Mouse (Mus musculus): ENCODE data around the gene Retn. TPM values are rescaled to one million over a fixed set of nuclear protein-coding genes. Genes with fewer than 3 reads are reported as not detected.

Gene Retn
- polyA plus RNA-seq, 1 experiment from 2014 or later: 0.34 TPM

DNA sequence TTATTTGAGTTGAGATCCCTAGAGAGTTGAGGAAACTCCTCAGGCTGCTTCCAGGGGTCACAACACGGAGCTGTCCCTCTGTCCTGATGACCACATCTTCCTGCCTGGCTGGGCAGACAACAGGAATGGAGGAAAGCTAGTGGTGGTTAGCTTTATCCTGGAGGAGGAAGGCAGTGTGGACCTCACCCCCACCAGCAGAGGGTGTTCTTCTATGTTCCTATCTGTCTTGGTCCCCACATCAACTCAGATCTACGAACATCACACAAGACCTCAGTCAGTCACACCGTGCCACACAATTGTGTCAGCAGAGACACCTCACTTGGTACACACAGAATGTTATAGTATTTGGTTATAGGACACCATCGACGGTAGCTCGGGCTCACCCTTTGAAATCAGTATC lies 32.0 kb downstream of the Retn start:
- ATAC-seq: no peak
- Histone ChIP-seq H3K27me3 (replicated peaks; ENCODE audit: control insufficient read depth, insufficient read depth, low read length) (no peaks in the 10 kb centered on the region), H3K4me3 (ENCODE audit: low read length) (no peak overlapping the region), H3K9ac (ENCODE audit: low read depth, low read length) (no peak overlapping the region), H3K27ac (ENCODE audit: low read depth, low read length) (no peak overlapping the region), H3K9me3 (ENCODE audit: control insufficient read depth, low read length) (no peaks in the 10 kb centered on the region), H3K36me3 (ENCODE audit: control insufficient read depth, insufficient read depth, low read length) (no peaks in the 10 kb centered on the region), H3K4me2 (ENCODE audit: low read length) (no peak overlapping the region), H3K4me1 (ENCODE audit: control insufficient read depth, insufficient read depth, low read depth, low read length) (no peaks in the 10 kb centered on the region)
- 78% methylated on average over 6 of the region's 6 CpGs for WGBS

DNA sequence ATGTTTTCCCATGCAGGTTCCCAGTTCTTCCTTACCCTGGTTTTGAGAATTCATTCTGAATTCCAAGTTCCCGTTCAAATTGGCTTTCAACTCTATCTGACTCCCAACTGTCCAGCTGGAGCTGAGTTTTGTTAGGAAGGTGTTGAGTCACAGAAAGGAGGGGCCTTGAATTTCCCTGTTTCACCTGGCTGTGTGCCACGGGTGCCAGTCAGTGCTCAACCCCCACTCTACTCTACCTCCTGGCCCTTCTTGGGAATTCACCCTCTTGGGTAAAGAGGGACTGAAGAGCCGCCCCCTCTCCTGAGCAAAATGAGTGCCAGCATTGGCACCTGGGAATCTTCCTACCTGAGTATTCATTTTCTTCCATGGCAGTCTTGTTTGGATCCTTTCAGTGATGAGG lies 35.2 kb downstream of the Retn start:
- H3K9ac ChIP-seq (ENCODE audit: low read depth, low read length): no peak overlapping the region
- H3K36me3 ChIP-seq (ENCODE audit: control insufficient read depth, insufficient read depth, low read length): no peaks in the 10 kb centered on the region
- ATAC-seq: no peak

DNA sequence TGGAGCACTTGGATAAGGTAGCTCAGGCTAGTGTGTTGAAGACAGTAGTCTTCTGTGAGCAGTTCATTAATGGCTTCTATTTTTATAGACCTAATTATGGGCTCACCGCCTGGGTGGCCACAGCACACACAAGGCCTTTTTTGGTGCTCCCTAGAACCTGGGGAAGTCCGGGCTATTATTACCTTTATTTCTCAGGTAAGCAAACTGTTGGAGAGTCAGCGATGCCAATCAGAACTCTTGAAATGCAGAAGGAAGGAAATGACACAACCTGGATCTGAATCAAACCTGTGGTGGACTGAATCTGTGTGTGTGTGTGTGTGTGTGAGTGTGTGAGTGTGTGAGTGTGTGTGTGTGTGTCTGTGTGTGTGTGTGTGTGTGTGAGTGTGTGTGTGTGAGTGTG lies 38.6 kb downstream of the Retn start, which contains the start of gene Fcer2a:
Fcer2a (minus strand) TSS at position 55 of the 400 bp plus-strand sequence.
- Histone ChIP-seq H3K9ac (ENCODE audit: low read depth, low read length) (no peak within 1 kb of the TSS), H3K4me3 (ENCODE audit: low read length) (no peak within 1 kb of the TSS), H3K9me3 (ENCODE audit: control insufficient read depth, low read length) (no peaks in the 10 kb centered on the region), H3K36me3 (ENCODE audit: control insufficient read depth, insufficient read depth, low read length) (no peaks in the 10 kb centered on the region), H3K4me1 (ENCODE audit: control insufficient read depth, insufficient read depth, low read depth, low read length) (no peaks in the 10 kb centered on the region), H3K27ac (ENCODE audit: low read depth, low read length) (no peak within 1 kb of the TSS), H3K27me3 (replicated peaks; ENCODE audit: control insufficient read depth, insufficient read depth, low read length) (no peaks in the 10 kb centered on the region), H3K4me2 (ENCODE audit: low read length) (no peak within 1 kb of the TSS)
- 94% methylated on average over 3 of the region's 3 CpGs for WGBS
- no peak for ATAC-seq

More for the DNA sequence above, 35.2 kb downstream of the Retn start:
- 86% methylated on average over 3 of the region's 3 CpGs for WGBS
- H3K27ac ChIP-seq (ENCODE audit: low read depth, low read length): no peak overlapping the region
- no peak overlapping the region for H3K4me2 ChIP-seq (ENCODE audit: low read length)
- H3K4me1 ChIP-seq (ENCODE audit: control insufficient read depth, insufficient read depth, low read depth, low read length): no peaks in the 10 kb centered on the region
- no peak overlapping the region for H3K4me3 ChIP-seq (ENCODE audit: low read length)
- H3K27me3 ChIP-seq (replicated peaks; ENCODE audit: control insufficient read depth, insufficient read depth, low read length): no peaks in the 10 kb centered on the region
- H3K9me3 ChIP-seq (ENCODE audit: control insufficient read depth, low read length): no peaks in the 10 kb centered on the region

DNA sequence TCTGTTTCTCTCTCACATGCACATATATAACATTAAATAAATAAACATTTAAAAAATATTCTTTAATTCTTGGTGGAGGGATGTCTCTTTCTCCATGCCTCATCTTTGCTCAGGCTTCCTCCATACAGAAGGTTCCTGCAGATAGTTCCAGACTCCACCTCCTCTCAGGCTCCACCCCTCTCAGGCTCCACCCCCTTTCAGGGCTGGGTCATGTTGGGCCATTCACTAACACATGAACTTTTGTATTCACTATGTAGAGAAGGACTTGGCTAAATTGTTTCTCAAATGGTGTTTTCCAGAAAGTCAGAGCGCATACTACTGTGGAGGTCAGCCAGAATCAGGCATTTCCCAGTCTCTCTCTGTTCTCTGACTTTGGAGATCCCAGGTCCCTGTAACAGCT lies 45.9 kb downstream of the Retn start:
- Histone ChIP-seq H3K9ac (ENCODE audit: low read depth, low read length) (no peak overlapping the region), H3K4me3 (ENCODE audit: low read length) (no peak overlapping the region), H3K27ac (ENCODE audit: low read depth, low read length) (no peak overlapping the region), H3K9me3 (ENCODE audit: control insufficient read depth, low read length) (no peaks in the 10 kb centered on the region), H3K27me3 (replicated peaks; ENCODE audit: control insufficient read depth, insufficient read depth, low read length) (no peaks in the 10 kb centered on the region), H3K4me2 (ENCODE audit: low read length) (no peak overlapping the region), H3K4me1 (ENCODE audit: control insufficient read depth, insufficient read depth, low read depth, low read length) (no peaks in the 10 kb centered on the region), H3K36me3 (ENCODE audit: control insufficient read depth, insufficient read depth, low read length) (no peaks in the 10 kb centered on the region)
- ATAC-seq: no peak
- WGBS: 88% methylated on average over 1 of the region's 1 CpGs

DNA sequence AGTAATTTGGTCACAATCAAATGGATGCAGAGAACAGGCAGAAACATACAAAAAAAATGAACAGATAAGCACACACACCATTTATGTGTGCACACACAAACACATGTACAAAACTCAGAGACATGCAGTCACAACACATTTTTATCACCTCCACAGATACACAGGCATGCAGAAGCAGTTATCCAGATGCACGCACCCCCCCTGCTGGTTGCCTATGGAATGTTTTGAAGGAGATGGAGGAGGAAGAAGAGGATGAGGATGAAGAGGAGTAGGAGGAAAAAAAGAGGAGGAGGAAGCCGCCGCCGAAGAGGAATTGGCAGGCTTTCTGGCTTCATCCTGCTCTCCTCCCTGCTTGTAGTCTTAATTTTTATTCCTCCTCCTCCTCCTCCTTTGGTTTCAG lies 50.1 kb downstream of the Retn start:
- WGBS: 67% methylated on average over 4 of the region's 4 CpGs

DNA sequence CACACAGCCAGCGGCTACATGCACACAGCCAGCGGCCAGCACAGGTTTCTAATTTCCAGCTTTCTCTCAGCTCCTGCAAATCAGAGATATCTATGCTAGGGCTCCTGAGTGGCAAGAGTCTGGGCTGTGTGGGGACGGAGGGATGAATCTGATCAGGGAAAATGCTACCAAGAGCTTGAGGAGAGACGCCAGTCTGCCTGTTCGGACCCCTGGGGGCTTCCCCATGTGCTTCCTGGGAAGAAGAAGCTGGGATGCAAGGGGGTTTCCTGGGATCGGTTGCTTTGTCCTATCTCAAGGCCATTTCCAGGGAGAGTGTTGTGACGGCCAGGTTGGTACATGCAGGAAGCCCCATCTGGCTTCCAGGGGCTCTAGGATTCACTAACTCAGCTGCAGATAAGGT lies 52.0 kb downstream of the Retn start:
- no peaks in the 10 kb centered on the region for H3K27me3 ChIP-seq (replicated peaks; ENCODE audit: control insufficient read depth, insufficient read depth, low read length)
- WGBS: 74% methylated on average over 7 of the region's 7 CpGs
- H3K9me3 ChIP-seq (ENCODE audit: control insufficient read depth, low read length): no peaks in the 10 kb centered on the region
- H3K36me3 ChIP-seq (ENCODE audit: control insufficient read depth, insufficient read depth, low read length): no peaks in the 10 kb centered on the region
- no peaks in the 10 kb centered on the region for H3K4me1 ChIP-seq (ENCODE audit: control insufficient read depth, insufficient read depth, low read depth, low read length)
- no peak overlapping the region for H3K27ac ChIP-seq (ENCODE audit: low read depth, low read length)
- no peak overlapping the region for H3K4me2 ChIP-seq (ENCODE audit: low read length)
- H3K4me3 ChIP-seq (ENCODE audit: low read length): no peak overlapping the region
- no peak overlapping the region for H3K9ac ChIP-seq (ENCODE audit: low read depth, low read length)
- no peak for ATAC-seq

More for the DNA sequence above, 50.1 kb downstream of the Retn start:
- Histone ChIP-seq H3K27me3 (replicated peaks; ENCODE audit: control insufficient read depth, insufficient read depth, low read length) (no peaks in the 10 kb centered on the region), H3K9ac (ENCODE audit: low read depth, low read length) (no peak overlapping the region), H3K4me3 (ENCODE audit: low read length) (no peak overlapping the region), H3K4me1 (ENCODE audit: control insufficient read depth, insufficient read depth, low read depth, low read length) (no peaks in the 10 kb centered on the region), H3K9me3 (ENCODE audit: control insufficient read depth, low read length) (no peaks in the 10 kb centered on the region), H3K4me2 (ENCODE audit: low read length) (no peak overlapping the region), H3K36me3 (ENCODE audit: control insufficient read depth, insufficient read depth, low read length) (no peaks in the 10 kb centered on the region), H3K27ac (ENCODE audit: low read depth, low read length) (no peak overlapping the region)
- no peak for ATAC-seq

Other genes starting within 250 kb of the Retn start
- gene Pex11g, start 188.1 kb upstream of the Retn start, polyA plus RNA-seq (2015; fragmentation: Nextera tagmentation; extraction: Ambion mirVana): 4.2 and 4.3 TPM in 2 replicates
- 0.39 and 0.60 TPM in 2 replicates for gene Tex45, start 184.9 kb upstream of the Retn start, polyA plus RNA-seq (2015; fragmentation: Nextera tagmentation; extraction: Ambion mirVana)
- 55.3 and 65.3 TPM in 2 replicates for gene Zfp358, start 162.6 kb upstream of the Retn start, polyA plus RNA-seq (2015; fragmentation: Nextera tagmentation; extraction: Ambion mirVana)
- 113 and 119 TPM in 2 replicates for gene Mcoln1, start 155.3 kb upstream of the Retn start, polyA plus RNA-seq (2015; fragmentation: Nextera tagmentation; extraction: Ambion mirVana)
- gene Pnpla6, start 140.4 kb upstream of the Retn start, polyA plus RNA-seq (2015; fragmentation: Nextera tagmentation; extraction: Ambion mirVana): 43.1 and 52.0 TPM in 2 replicates
- 0.36 and 0.39 TPM in 2 replicates for gene C330021F23Rik, start 87.8 kb upstream of the Retn start, polyA plus RNA-seq (2015; fragmentation: Nextera tagmentation; extraction: Ambion mirVana)
- 42.3 and 47.8 TPM in 2 replicates for gene Camsap3, start 68.5 kb upstream of the Retn start, polyA plus RNA-seq (2015; fragmentation: Nextera tagmentation; extraction: Ambion mirVana)
- gene Xab2, start 34.5 kb upstream of the Retn start, polyA plus RNA-seq (2015; fragmentation: Nextera tagmentation; extraction: Ambion mirVana): 46.7 and 51.4 TPM in 2 replicates
- gene Pet100, start 34.2 kb upstream of the Retn start, polyA plus RNA-seq (2015; fragmentation: Nextera tagmentation; extraction: Ambion mirVana): 65.3 and 73.2 TPM in 2 replicates
- gene Pcp2, start 30.2 kb upstream of the Retn start, polyA plus RNA-seq (2015; fragmentation: Nextera tagmentation; extraction: Ambion mirVana): 24.9 and 30.6 TPM in 2 replicates
- gene Stxbp2, start 24.8 kb upstream of the Retn start, polyA plus RNA-seq (2015; fragmentation: Nextera tagmentation; extraction: Ambion mirVana): 39.3 and 42.5 TPM in 2 replicates
- gene Mcemp1, start 10.0 kb downstream of the Retn start, polyA plus RNA-seq (2015; fragmentation: Nextera tagmentation; extraction: Ambion mirVana): 0.14 and 0.24 TPM in 2 replicates
- gene Fcor, start 16.6 kb downstream of the Retn start, polyA plus RNA-seq (2015; fragmentation: Nextera tagmentation; extraction: Ambion mirVana): 20.9 and 21.7 TPM in 2 replicates
- 64.0 and 69.2 TPM in 2 replicates for gene Trappc5, start 20.5 kb downstream of the Retn start, polyA plus RNA-seq (2015; fragmentation: Nextera tagmentation; extraction: Ambion mirVana)
- 0.41 and 0.45 TPM in 2 replicates for gene Fcer2a, start 38.4 kb downstream of the Retn start, polyA plus RNA-seq (2015; fragmentation: Nextera tagmentation; extraction: Ambion mirVana)
- gene Clec4g, start 64.9 kb downstream of the Retn start, polyA plus RNA-seq (2015; fragmentation: Nextera tagmentation; extraction: Ambion mirVana): not detected in 2 replicates
- gene Cd209a, start 93.2 kb downstream of the Retn start, polyA plus RNA-seq (2015; fragmentation: Nextera tagmentation; extraction: Ambion mirVana): 0.34 TPM in 1 of 2 replicates, not detected in the other
- not detected in 2 replicates for gene Cd209e, start 198.5 kb downstream of the Retn start, polyA plus RNA-seq (2015; fragmentation: Nextera tagmentation; extraction: Ambion mirVana)
- gene Cd209d, start 222.8 kb downstream of the Retn start, polyA plus RNA-seq (2015; fragmentation: Nextera tagmentation; extraction: Ambion mirVana): not detected in 2 replicates

Measured in hindbrain, embryonic 16.5 days (tissue).